Mouse (Mus musculus): ENCODE results near the gene Nbeal2. TPM values are rescaled to one million over a fixed set of nuclear protein-coding genes. Genes with fewer than 3 reads are reported as not detected.

The Nbeal2 gene
- polyA plus RNA-seq, 1 experiment from 2014 or later, result 0.53 TPM

DNA sequence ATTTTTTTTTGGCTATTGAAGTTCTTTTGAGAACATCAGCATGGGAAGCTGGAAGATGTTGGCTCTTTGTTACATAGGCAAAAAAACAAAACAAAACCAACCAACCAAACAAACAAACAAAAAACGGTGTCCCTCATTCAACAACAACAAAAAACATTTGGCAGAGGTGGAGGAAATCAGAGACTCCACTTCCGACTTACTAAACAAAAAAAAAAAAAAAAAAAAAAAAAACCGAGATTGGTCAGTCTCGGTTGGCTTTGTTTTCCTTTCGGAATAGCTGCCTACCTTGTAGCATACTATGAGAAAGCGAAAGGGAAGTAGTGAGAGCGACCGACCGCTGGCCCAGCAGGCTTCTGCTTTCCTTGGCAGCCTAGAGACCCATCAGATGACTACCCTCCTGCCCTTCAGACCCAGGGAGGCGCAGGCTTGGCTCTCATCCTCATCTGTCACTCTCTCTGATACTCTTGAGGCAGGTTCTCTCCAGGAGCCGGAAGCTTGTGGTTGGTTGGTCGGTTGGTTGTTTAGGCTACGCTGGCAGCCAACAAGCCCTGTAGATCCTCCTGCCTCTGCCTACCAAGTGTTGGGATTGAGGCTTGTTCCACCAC, 3.6 kb upstream of the Nbeal2 start:
- peaks cover 3% of the 10 kb centered on the region; the same call in 1 of the 2 replicates for H3K36me3 ChIP-seq (ENCODE audit: control insufficient read depth, insufficient read depth, low read length)
- peaks cover 13% of the 10 kb centered on the region for H3K4me1 ChIP-seq (ENCODE audit: control insufficient read depth, insufficient read depth, low read length)
- no peaks in the 10 kb centered on the region for H3K9me3 ChIP-seq (ENCODE audit: control insufficient read depth, low read length)
- no peak overlapping the region for H3K27ac ChIP-seq (replicated peaks; ENCODE audit: low read depth, low read length)
- peak overlapping the region; percentile 62; the same call in 1 of the 2 replicates for H3K4me3 ChIP-seq (ENCODE audit: low read depth, low read length)
- H3K27me3 ChIP-seq (ENCODE audit: control insufficient read depth, insufficient read depth, low read length), result peaks cover 13% of the 10 kb centered on the region
- ATAC-seq (ENCODE audit: insufficient number of reproducible peaks, low FRiP score, low TSS enrichment, low read depth) (no peak), DNase-seq (ENCODE audit: low spot score) (no peak)
- peak overlapping the region; percentile 46 for H3K4me2 ChIP-seq (ENCODE audit: low read depth, severe bottlenecking)
- 84% methylated on average over 13 of the region's 13 CpGs for WGBS
- H3K9ac ChIP-seq (ENCODE audit: low read length), result no peak overlapping the region

DNA sequence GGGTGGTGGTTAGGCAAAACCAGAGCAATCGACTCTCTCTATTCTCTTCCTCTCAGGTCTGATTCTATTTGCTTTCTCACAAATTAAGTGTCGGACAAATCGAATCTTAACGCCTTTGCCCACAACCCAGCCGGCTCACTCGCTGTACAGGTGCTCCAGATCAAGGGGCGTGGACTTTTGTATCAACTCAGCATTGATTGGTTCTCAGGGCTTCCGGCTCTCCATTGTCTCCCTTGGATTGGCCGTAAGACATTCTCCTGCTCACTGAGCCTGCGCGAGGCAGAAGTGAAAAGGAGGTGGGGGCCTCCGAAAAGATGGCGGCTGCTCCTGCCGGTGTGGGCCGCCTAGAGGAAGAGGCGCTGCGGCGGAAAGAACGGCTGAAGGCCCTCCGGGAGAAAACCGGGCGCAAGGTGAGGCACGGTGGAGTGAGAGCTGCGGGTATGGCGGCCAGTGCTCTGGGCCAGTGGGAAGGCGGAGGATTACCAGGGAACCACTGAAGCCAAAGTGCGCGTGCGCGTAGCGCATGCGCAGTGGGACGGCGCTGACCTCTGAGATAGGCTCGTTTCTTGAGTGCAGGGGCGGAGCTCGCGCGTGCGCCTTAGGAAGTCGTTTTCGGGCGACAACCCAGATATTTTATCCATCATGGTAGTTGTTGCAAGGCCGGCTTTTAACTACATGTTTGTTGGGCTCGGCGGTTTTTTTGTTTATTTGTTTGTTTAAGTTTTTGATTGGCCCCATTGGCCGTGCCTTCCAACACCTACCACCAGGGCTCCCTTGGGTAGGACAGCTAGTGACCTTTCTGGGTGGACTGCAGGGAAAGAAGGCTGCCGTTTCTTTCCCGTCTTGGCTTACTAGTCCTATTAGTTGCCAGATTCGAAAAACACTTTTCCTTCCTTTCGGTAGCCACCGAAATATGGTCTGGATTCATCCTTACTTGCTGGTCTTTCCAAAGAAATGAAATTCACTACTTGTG, 2.6 kb upstream of the Nbeal2 start, which contains the start of gene Ccdc12:
Gene Ccdc12, plus strand, starts transcription at position 255 of the 973 bp plus-strand sequence.
- Histone ChIP-seq H3K4me1 (ENCODE audit: control insufficient read depth, insufficient read depth, low read length) (peaks cover 13% of the 10 kb centered on the region), H3K9ac (ENCODE audit: low read length) (peak within 1 kb of the TSS; percentile 81), H3K9me3 (ENCODE audit: control insufficient read depth, low read length) (no peaks in the 10 kb centered on the region), H3K36me3 (ENCODE audit: control insufficient read depth, insufficient read depth, low read length) (peaks cover 3% of the 10 kb centered on the region; the same call in 1 of the 2 replicates), H3K4me3 (ENCODE audit: low read depth, low read length) (peak within 1 kb of the TSS; percentile 62), H3K27me3 (ENCODE audit: control insufficient read depth, insufficient read depth, low read length) (peaks cover 23% of the 10 kb centered on the region), H3K27ac (replicated peaks; ENCODE audit: low read depth, low read length) (peak within 1 kb of the TSS; percentile 68), H3K4me2 (ENCODE audit: low read depth, severe bottlenecking) (peak within 1 kb of the TSS; percentile 46)
- under 1% methylated on average over 52 of the region's 52 CpGs for WGBS
- peak; percentile 94 for DNase-seq (ENCODE audit: low spot score)
- peak; percentile 92 for ATAC-seq (ENCODE audit: insufficient number of reproducible peaks, low FRiP score, low TSS enrichment, low read depth)

DNA sequence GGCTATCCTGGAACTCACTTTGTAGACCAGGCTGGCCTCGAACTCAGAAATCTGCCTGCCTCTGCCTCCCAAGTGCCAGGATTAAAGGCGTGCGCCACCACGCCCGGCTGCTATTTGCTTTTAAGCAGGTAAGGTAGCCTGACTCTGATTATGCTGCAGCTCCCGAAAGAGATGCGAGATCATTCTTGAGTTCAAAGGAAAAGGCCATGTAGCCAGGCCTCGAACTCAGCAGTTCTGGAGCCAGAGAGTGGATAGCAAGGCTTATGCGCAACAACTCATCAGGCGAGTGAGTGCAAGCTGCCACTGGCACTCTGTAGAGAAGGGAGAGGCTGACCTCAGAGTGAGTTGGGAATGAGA, 1.7 kb upstream of the Nbeal2 start:
- H3K4me2 ChIP-seq (ENCODE audit: low read depth, severe bottlenecking), result peak overlapping the region; percentile 41
- no peak for DNase-seq (ENCODE audit: low spot score)
- no peak overlapping the region for H3K9ac ChIP-seq (ENCODE audit: low read length)

DNA sequence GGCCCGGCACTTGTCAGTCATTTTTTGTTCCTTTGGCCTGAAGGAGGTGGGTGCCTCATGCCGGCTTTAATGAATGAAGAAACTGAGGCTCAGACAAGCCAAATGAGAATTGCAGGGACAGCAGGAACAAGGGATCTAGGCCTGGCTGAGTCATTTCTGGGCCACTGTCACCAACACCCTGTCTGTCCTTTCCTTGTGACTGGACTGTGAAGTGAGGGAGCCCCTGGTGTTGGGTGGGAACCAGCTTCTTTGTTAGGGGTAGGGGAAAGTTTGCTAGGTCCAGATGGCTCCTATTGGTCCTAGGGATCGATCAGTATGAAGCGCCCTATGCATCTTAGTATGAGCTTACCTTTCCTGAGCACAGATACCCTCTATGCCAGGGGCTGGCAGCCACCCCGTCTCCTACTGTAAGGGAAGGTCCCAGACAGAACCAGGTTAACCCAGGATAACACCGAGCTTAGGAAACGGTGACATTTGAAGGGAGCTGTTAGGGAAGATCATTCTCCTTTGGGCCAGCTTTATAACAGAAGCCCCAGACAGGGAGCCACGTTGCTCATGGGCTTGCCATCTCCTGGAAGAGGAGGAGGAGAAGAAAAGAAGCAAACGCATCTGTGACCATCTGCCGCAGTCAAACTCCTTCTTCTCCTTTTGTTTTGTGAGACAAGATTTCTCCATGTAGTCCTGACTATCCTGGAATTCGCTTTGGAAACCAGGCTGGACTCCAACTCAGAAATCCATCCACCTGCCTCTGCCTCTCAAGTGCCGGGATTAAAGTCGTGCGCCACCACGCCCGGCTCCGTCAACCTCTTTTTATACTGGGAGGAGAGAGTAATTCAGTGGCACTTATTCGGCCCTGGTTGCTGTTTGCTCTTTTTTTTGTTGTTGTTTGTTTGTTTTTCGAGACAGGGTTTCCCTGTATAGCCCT, 1.0 kb upstream of the Nbeal2 start:
- no peaks in the 10 kb centered on the region for H3K9me3 ChIP-seq (ENCODE audit: control insufficient read depth, low read length)
- WGBS, result 81% methylated on average over 19 of the region's 19 CpGs
- no peak overlapping the region for H3K4me3 ChIP-seq (ENCODE audit: low read depth, low read length)

More for the DNA sequence above, 1.7 kb upstream of the Nbeal2 start:
- H3K4me3 ChIP-seq (ENCODE audit: low read depth, low read length), result peak overlapping the region; percentile 62; the same call in 1 of the 2 replicates
- peaks cover 13% of the 10 kb centered on the region for H3K4me1 ChIP-seq (ENCODE audit: control insufficient read depth, insufficient read depth, low read length)
- peaks cover 26% of the 10 kb centered on the region for H3K27me3 ChIP-seq (ENCODE audit: control insufficient read depth, insufficient read depth, low read length)
- ATAC-seq (ENCODE audit: insufficient number of reproducible peaks, low FRiP score, low TSS enrichment, low read depth), result no peak
- H3K36me3 ChIP-seq (ENCODE audit: control insufficient read depth, insufficient read depth, low read length), result peaks cover 3% of the 10 kb centered on the region; the same call in 1 of the 2 replicates
- 86% methylated on average over 10 of the region's 10 CpGs for WGBS
- H3K9me3 ChIP-seq (ENCODE audit: control insufficient read depth, low read length), result no peaks in the 10 kb centered on the region
- no peak overlapping the region for H3K27ac ChIP-seq (replicated peaks; ENCODE audit: low read depth, low read length)

GRCm38 (mm10) chr9:110652963-110653654, 852 bp downstream of the Nbeal2 start:
- WGBS, result 25% methylated on average over 14 of the region's 14 CpGs
- H3K36me3 ChIP-seq (ENCODE audit: control insufficient read depth, insufficient read depth, low read length), result no peaks in the 10 kb centered on the region
- ATAC-seq (ENCODE audit: insufficient number of reproducible peaks, low FRiP score, low TSS enrichment, low read depth) (no peak), DNase-seq (ENCODE audit: low spot score) (no peak)
- no peak overlapping the region for H3K27ac ChIP-seq (replicated peaks; ENCODE audit: low read depth, low read length)
- H3K4me1 ChIP-seq (ENCODE audit: control insufficient read depth, insufficient read depth, low read length), result peaks cover 13% of the 10 kb centered on the region
- H3K9me3 ChIP-seq (ENCODE audit: control insufficient read depth, low read length), result no peaks in the 10 kb centered on the region
- peak overlapping the region; percentile 32; the same call in 1 of the 2 replicates for H3K9ac ChIP-seq (ENCODE audit: low read length)
- peaks cover 26% of the 10 kb centered on the region for H3K27me3 ChIP-seq (ENCODE audit: control insufficient read depth, insufficient read depth, low read length)
- H3K4me2 ChIP-seq (ENCODE audit: low read depth, severe bottlenecking), result peak overlapping the region; percentile 97
- H3K4me3 ChIP-seq (ENCODE audit: low read depth, low read length), result peak overlapping the region; percentile 62

More for the DNA sequence above, 1.0 kb upstream of the Nbeal2 start:
- H3K27ac ChIP-seq (replicated peaks; ENCODE audit: low read depth, low read length), result no peak overlapping the region
- ATAC-seq (ENCODE audit: insufficient number of reproducible peaks, low FRiP score, low TSS enrichment, low read depth) (no peak), DNase-seq (ENCODE audit: low spot score) (no peak)
- H3K4me2 ChIP-seq (ENCODE audit: low read depth, severe bottlenecking), result peak overlapping the region; percentile 97
- peaks cover 26% of the 10 kb centered on the region for H3K27me3 ChIP-seq (ENCODE audit: control insufficient read depth, insufficient read depth, low read length)
- no peak overlapping the region for H3K9ac ChIP-seq (ENCODE audit: low read length)
- H3K4me1 ChIP-seq (ENCODE audit: control insufficient read depth, insufficient read depth, low read length), result peaks cover 13% of the 10 kb centered on the region
- H3K36me3 ChIP-seq (ENCODE audit: control insufficient read depth, insufficient read depth, low read length), result peaks cover 3% of the 10 kb centered on the region; the same call in 1 of the 2 replicates

DNA sequence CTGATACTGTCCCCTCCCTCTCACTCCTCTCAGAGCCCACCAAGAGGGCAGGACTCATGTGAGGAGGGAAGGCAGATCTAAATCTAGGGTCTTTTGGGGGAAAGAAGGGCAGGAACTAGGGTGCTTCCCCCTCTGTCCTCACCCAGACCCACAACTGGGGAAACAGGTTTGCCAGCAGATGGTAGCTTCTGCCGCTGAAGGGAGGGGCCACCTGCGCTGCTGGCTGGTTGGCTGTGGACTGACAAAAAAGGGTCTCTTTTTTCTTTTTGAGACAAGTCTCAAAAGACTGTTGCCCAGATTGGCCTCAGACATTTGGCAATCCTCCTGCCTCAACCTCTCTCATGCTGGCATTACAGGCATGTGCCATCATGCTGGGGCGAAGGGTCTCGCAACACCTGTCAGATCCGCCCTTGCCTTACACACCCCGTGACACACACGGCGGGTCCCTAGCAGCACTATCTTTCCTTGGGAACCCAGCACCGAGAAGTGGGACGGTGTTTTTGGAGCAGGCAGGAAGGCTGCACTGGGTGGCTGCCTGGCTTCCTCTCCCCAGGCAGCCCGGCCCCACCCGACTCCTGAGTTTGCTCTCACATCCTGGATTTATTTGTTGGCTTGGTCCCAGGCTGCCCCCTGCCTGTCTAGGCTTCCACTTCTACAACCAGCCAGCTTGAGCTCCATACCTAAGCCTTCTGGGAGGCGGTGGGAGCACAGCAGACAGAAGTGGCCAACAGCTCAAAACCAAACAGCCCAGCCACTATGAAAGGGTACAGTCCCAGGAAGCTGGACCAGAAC, 1.8 kb downstream of the Nbeal2 start:
- Histone ChIP-seq H3K4me1 (ENCODE audit: control insufficient read depth, insufficient read depth, low read length) (peaks cover 13% of the 10 kb centered on the region), H3K9ac (ENCODE audit: low read length) (no peak overlapping the region), H3K27me3 (ENCODE audit: control insufficient read depth, insufficient read depth, low read length) (peaks cover 26% of the 10 kb centered on the region), H3K27ac (replicated peaks; ENCODE audit: low read depth, low read length) (no peak overlapping the region), H3K4me3 (ENCODE audit: low read depth, low read length) (no peak overlapping the region), H3K4me2 (ENCODE audit: low read depth, severe bottlenecking) (no peak overlapping the region), H3K9me3 (ENCODE audit: control insufficient read depth, low read length) (no peaks in the 10 kb centered on the region), H3K36me3 (ENCODE audit: control insufficient read depth, insufficient read depth, low read length) (no peaks in the 10 kb centered on the region)
- no peak for ATAC-seq (ENCODE audit: insufficient number of reproducible peaks, low FRiP score, low TSS enrichment, low read depth)
- DNase-seq (ENCODE audit: low spot score), result no peak
- WGBS, result 28% methylated on average over 13 of the region's 13 CpGs

DNA sequence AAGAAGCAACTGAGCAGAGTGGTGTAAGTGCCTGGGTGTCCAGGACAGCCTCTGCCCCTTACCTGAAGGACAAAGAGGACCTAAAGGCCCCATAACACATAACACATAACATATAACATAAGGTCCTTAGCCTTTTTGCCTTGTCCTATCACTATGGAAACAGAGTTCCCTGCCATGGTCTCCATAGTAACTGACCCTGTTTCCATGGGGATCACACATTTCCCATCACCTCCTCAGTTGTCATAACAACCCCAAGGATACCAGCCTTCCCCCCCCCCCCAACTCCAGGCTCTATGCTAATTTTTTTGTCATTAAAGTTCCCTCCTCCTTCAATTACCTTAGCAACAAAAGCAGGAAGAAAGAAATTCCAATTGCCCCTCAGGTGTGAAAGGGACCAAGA, 4.2 kb downstream of the Nbeal2 start:
- Histone ChIP-seq H3K9me3 (ENCODE audit: control insufficient read depth, low read length) (no peaks in the 10 kb centered on the region), H3K36me3 (ENCODE audit: control insufficient read depth, insufficient read depth, low read length) (no peaks in the 10 kb centered on the region), H3K9ac (ENCODE audit: low read length) (no peak overlapping the region), H3K27me3 (ENCODE audit: control insufficient read depth, insufficient read depth, low read length) (peaks cover 26% of the 10 kb centered on the region), H3K27ac (replicated peaks; ENCODE audit: low read depth, low read length) (no peak overlapping the region), H3K4me1 (ENCODE audit: control insufficient read depth, insufficient read depth, low read length) (peaks cover 9% of the 10 kb centered on the region), H3K4me2 (ENCODE audit: low read depth, severe bottlenecking) (no peak overlapping the region), H3K4me3 (ENCODE audit: low read depth, low read length) (no peak overlapping the region)
- DNase-seq (ENCODE audit: low spot score) (no peak), ATAC-seq (ENCODE audit: insufficient number of reproducible peaks, low FRiP score, low TSS enrichment, low read depth) (no peak)
